Mouse (Mus musculus) heart, postnatal 4 days (tissue): Measurements from ENCODE around the gene Cbl. TPM values are rescaled to one million over a fixed set of nuclear protein-coding genes. Genes with fewer than 3 reads are reported as not detected.

Experiments used
- DNase-seq: peaks from one replicate; pipeline ENCODE4 v3.0.0; 2021
- total RNA-seq, 2 experiments: library from RNA; stranded (reverse); gene quantifications; 2 replicates each; pipeline ENCODE4 v1.2.3; 2021

The Cbl gene
- 10 to 100 TPM; 28.5 to 28.8 TPM for total RNA-seq

DNA sequence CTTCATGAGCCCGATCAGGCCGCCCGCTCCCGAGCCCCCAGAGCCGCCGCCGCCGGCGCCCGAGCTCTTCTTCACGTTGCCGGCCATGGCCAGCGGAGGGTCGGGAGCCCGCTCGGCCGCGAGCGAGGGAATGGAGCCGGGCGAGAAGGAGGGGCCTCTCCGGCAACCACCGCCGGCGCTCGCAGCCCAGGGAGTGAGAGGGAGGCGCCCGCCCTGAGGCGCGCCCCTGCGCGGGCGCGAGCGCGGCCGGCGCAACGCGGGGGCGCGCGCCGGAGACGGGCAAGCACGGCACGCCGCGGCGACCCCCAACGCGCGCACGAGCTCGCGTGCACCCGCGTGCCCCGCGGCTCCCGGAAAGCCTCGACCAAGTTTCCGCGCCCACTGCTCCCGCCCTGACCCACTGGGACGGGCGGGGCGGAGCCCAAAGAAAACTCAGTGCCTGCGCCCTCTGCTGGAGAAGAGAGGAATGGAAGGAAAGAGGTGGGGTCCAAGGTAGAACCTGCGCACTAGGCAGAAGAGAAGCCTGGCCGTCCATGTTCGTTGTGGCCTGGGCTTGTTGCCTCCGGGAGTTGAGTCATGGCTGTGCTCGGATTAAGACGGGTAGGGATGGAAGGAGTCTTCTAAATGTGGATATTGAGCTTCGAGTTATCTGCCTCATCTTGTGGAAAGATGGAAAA, at the start of gene Cbl:
Cbl (minus strand) TSS at position 248 of the 677 bp plus-strand sequence.
- peak; percentile 100 for DNase-seq

DNA sequence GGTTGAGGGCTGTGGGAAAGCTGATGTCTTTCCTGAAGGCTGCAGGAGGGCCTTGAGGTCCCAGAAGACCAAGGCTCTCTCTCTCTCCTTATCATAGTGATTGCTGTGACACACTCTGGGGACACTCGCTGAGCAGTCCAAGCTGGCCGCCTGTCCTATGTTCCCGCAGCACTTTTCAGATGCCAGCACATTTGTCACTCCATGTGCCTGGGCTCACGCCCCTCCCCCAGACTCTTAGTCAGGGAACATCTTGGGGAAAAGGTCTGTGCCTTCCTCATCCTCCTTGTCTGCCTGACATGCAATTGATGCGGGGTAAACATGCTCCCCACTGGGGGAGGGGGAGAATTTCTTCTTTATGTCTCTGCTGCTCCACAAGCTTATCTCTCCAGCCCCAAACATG, 49.3 kb upstream of the Cbl start:
- DNase-seq, result no peak

DNA sequence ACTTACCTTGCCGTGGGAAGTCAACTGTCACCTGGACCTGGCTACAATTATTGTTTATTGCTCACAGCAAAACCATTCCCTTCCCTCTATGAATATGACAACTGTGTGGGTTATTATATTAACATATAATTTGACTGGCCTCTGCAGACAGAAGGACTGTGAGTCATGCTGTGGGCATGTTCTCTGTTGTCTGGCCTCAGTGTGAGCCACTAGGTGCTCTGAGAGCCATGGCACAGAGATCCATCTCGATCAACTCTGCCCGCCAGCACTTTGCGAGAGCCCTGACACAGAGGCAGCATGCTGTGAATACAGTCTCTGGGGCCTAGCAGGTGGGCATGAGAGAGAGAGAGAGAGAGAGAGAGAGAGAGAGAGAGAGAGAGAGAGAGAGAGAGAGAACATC, 36.1 kb upstream of the Cbl start:
- no peak for DNase-seq

DNA sequence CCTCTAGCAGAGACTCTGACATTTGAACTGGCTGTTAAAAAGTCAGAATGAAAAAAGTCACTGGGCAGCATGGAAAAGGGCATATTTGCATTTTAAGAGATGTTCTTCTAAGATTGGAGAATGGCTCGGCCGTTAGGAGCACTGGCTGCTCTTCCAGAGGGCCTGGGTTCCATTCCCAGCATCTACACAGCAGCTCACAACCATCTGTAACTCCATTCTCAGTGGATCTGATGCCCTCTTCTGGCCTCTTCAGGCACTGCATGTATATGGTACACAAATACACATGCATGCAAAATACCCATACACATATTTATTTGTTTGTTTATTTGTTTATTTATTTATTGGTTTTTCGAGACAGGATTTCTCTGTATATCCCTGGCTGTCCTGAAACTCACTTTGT, 35.2 kb upstream of the Cbl start:
- DNase-seq, result peak; percentile 50

GRCm38 (mm10) chr9:44268432-44268831, 34.6 kb upstream of the Cbl start, which contains the start of gene Nlrx1:
TSS of gene Nlrx1 (minus strand) at chr9:44268599.
- DNase-seq, result no peak

DNA sequence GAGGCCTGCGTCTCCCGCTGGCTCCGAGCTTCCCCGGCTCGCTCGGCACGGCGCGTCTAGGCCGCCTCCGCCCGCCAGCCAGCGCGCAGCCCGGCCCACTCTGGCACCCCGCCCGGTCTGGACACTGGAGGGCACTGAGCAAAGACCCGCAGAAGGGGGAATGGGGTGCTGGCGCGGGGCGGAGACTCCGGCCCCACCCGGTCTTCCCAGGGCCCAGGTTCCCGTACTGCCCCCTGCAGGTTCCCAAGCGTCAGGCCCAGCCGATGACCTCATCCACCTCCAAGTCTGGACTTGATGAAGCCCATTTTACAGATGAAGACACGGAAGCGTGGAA, 34.1 kb upstream of the Cbl start:
- DNase-seq, result peak; percentile 95

GRCm38 (mm10) chr9:44267319-44268026, 33.6 kb upstream of the Cbl start:
- peak; percentile 45 for DNase-seq

DNA sequence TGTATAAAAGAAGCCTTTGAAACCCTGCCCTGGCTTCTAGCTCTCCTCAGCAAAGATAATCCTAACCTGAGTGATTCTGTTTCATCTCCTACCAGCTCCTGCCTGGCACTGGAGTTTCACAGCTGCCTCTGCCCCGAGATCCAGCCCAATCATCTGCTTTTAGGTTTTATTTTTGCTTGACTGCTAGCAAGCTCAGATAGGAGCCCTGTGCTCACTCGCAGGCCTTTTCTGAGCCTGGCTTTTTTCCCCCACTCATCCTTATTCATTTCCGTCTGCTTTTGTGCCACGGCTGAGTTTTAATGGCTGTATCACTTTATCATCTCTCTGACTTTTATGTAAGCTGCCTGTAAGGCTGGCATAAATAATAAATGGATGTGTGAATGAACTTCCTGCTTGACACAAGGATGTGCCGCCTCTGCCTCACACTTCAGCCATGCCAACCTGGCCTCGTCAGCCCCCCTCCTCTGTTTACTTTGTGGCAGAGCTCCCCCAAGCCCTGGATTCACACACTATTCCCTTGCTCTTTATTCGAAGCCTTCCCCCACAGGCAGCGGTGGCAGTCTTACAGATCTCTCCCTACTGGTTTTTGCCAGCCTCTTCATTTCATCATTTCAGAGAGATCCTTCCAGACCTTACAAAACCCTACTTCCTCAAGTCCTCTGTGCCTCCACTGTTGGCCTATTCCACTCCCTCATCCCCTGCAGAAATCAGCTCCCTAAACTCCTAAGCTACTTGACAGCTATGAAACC, 32.8 kb upstream of the Cbl start:
- no peak for DNase-seq

GRCm38 (mm10) chr9:44261388-44261787, 27.5 kb upstream of the Cbl start:
- DNase-seq, result no peak

DNA sequence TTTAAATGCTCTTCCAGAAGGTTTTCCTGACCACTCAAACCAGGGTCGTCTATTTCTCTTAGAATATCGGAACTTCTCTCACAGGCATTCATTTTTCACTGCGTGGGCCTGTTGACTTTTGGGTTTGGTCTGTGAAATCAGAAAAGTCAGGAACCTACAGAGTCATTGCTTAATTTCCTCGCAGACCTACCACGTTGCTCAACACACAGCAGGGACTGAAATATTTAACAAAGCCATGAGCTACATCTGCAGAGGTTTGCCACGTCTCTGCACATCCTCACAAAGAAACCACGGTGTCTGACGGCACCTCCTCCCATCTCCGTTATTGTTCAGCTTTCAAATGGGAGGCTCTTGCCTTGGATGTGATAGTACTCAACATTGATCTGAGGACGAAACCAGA, 25.2 kb upstream of the Cbl start:
- DNase-seq, result no peak

- DNase-seq, result peak; percentile 35
These were observed 22.4 kb upstream of the Cbl start for GRCm38 (mm10) chr9:44256213-44256612.

DNA sequence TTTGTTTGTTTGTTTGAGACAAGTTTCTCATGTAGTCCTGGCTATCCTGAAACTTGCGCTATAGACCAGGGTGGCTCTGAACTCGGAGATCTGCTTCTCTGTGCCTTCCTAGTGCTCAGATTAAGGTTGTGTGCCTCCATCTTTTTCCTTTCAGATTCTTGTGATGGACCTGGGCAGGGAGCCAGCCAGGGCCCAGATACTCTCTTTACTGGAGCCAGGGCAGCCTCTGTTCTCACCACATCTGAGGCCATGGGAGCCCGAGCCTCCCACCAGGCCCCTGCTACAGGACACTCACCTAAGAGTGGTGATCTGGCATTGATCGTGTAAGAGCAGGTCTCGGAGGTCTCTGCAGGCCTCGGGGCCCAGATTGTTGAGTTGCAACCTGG, 21.3 kb upstream of the Cbl start:
- DNase-seq, result no peak

GRCm38 (mm10) chr9:44254508-44255135, 20.8 kb upstream of the Cbl start:
- no peak for DNase-seq

DNA sequence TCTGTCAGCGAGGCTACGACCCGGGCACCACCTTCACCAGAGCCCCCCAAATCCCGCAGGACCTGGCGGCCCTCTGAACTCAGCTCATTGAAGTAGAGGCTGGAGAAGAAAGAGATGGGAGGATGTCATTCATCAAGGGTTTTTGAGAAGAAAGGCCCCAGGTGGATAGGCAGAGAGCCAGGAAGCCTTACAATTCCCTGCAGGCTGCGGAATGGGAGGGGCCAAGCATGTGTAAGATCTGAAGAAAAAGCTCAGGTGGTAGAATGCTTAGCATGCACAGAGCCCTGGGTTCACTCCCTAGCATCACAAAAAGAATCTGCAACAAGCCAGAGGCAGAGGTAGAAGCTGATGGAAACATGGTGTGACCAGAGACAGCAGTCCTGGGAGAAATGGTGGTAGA, 19.6 kb upstream of the Cbl start:
- DNase-seq, result no peak

DNA sequence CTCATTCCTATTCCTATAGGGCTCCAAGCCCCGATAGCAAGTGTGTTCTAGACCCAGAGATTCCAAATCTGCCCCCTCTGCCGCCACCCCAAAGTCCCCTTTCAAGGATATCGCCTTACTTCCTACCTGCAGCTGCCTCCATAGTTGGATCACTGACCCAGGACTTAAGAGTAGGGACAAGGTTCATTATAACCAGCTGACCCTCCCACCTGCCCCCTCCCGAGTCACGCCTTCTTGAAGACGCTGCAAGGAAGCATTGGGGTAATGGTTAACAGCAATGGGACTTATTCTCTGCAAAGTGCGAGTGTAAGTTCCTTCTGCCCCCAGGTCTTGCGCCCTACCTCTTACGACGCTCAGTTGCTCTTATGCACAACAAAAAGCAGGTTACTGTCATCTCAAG, 17.5 kb upstream of the Cbl start, which contains the start of gene Pdzd3:
Pdzd3 (minus strand) TSS at position 158 of the 400 bp plus-strand sequence.
- DNase-seq, result no peak

GRCm38 (mm10) chr9:44250445-44250844, 16.6 kb upstream of the Cbl start:
- no peak for DNase-seq

DNA sequence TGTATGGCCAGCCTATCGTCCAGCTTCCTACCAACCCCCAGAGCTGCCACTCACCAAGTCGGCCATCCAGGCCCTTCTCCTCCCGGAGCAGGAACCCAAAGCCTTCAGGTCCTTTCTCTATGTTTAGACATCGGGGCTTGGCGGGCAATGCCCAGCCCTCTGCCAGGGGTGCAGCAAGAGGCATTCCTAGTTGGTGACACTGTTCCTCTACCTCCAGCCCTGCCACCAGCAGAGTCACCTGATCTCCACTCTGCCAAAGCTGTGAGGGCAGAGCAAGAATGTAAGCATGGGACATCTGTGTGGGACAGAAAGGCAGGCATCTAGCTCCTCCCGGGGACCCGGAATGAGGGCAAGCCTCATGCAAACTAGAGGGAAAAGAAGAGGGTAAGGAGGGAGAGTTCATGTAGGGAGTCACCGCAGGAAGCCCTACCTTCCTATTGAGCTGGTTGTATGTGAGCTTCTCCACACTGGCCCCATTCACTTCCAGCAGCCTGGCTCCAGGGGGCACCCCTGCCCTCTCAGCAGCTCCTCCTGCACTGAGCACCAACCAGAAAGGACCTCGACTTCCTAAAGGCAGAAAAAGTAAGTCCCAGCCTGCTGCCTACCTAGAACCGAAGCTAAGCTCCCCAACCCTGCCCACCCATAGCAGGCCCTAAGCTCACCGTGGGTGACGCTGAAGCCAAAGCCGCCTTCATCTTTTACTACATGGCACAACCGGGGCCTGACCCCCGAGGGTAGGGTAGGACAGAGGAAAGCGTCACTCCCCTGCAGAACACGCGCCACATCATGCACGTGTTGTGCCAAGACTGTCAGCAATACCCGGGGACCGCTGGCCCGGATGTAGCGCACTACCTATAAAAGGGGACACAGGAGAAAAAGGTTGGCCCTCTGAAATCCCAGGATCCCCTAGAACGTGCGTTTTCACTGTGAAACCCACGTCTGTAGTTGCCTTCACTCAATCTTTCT, 15.6 kb upstream of the Cbl start:
- peak; percentile 81 for DNase-seq

- DNase-seq, result no peak
These were observed 14.1 kb upstream of the Cbl start for GRCm38 (mm10) chr9:44247907-44248306.

DNA sequence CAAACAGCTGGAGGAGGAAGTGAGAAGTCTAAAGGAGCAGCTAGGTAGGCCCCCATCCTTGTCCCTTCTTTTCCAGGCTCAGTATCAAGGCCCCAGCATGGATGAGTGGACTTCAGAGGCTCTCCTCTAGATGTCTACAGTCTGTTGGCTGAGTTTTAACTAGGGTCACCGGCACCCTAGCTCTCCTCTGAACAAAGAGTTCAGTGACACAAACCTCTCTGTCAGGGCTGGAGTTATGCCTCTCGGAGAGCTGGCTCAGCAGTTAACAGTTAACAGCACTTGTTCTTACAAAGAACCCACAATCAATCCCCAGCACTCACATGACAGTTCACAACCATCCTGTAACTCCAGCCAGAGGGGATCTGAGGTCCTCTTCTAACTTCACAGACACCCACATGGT, 9.8 kb upstream of the Cbl start:
- no peak for DNase-seq

DNA sequence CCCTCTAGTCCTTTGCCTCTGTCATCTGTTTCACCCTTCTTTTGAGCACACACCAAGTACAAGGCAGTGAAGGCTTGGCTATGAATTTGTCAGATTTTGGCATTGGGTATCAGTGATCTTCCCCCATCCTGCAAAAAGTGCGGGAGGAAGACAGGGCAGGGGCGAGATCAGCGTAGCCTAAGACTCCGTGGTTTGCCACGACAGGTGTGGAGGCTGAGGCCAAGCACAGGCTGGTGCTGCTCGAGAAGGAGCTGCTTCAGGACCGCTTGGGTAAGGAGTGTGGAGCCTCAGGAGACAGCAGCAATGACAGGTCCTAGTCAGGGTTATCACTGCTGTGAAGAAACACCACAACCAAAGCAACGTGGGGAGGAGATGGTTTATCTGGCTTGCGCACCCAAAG, 7.6 kb upstream of the Cbl start:
- DNase-seq, result no peak

DNA sequence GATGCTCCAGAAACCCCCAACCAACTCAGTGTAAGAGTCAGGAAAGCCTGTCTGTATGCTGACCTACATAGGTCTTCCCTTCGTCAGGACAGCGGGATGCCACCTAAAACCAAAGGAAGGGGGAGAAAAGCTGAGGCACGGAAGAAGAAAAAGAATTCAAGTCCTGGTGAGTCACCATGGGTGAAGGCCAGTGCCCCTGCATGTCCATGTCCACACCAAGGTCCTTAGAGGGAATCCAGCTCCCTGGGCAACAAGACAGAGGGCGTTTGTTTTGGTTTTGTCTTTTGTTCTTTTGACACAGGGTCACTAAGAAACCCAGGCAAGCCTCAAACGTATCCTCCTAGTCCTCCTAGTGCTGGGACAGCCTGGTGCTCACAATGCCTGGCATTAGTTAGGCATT, 7.1 kb upstream of the Cbl start:
- no peak for DNase-seq

GRCm38 (mm10) chr9:44240399-44240798, 6.5 kb upstream of the Cbl start, which contains the start of gene Ccdc153:
TSS of gene Ccdc153 (plus strand) at chr9:44240676.
- DNase-seq, result no peak
